Mouse (Mus musculus) neural tube, embryonic 10.5 days (tissue): ENCODE measurements around the gene Ccnl2.
A peak's percentile ranks its signal among the peaks of the same experiment; 100 is the strongest.

Source experiments
- DNase-seq: peaks from one replicate; pipeline ENCODE4 v3.0.0-alpha.2; 2017; ENCODE audit warnings: low spot score; ENCODE audit errors: extremely low spot score

The Ccnl2 gene

GRCm38 (mm10) chr4:155790021-155790489, 22.2 kb upstream of the Ccnl2 start, which contains the start of gene Ankrd65:
TSS of gene Ankrd65 (plus strand) at chr4:155790439.
- no peak for DNase-seq

- DNase-seq: no peak
Measured at GRCm38 (mm10) chr4:155790650-155791161, 21.6 kb upstream of the Ccnl2 start.

GRCm38 (mm10) chr4:155791240-155791933, 20.9 kb upstream of the Ccnl2 start:
- DNase-seq: no peak

GRCm38 (mm10) chr4:155793730-155794129, 18.6 kb upstream of the Ccnl2 start:
- no peak for DNase-seq

- DNase-seq: no peak
Measured at GRCm38 (mm10) chr4:155802075-155802474, 10.2 kb upstream of the Ccnl2 start.

- DNase-seq: no peak
Measured at GRCm38 (mm10) chr4:155802741-155803339, 9.4 kb upstream of the Ccnl2 start, which contains the start of gene Mrpl20. TSS of gene Mrpl20 (plus strand) at chr4:155802878.

- peak; percentile 97 for DNase-seq
Measured at GRCm38 (mm10) chr4:155803340-155804041, 8.8 kb upstream of the Ccnl2 start.

GRCm38 (mm10) chr4:155807841-155808240, 4.4 kb upstream of the Ccnl2 start:
- DNase-seq: no peak

GRCm38 (mm10) chr4:155812665-155813181, 434 bp downstream of the Ccnl2 start:
- DNase-seq: peak; percentile 57

GRCm38 (mm10) chr4:155817533-155817932, 5.2 kb downstream of the Ccnl2 start:
- no peak for DNase-seq

- DNase-seq: no peak
Measured at GRCm38 (mm10) chr4:155821025-155821424, 8.7 kb downstream of the Ccnl2 start.

- no peak for DNase-seq
Measured at GRCm38 (mm10) chr4:155823443-155823842, 11.2 kb downstream of the Ccnl2 start.

GRCm38 (mm10) chr4:155829866-155830265, 17.6 kb downstream of the Ccnl2 start:
- no peak for DNase-seq

GRCm38 (mm10) chr4:155830596-155830995, 18.3 kb downstream of the Ccnl2 start:
- no peak for DNase-seq

GRCm38 (mm10) chr4:155831205-155831766, 19.0 kb downstream of the Ccnl2 start, which contains the start of gene Aurkaip1:
TSS of gene Aurkaip1 (plus strand) at chr4:155831272.
- DNase-seq: peak; percentile 97

- DNase-seq: no peak
Measured at GRCm38 (mm10) chr4:155831831-155832230, 19.5 kb downstream of the Ccnl2 start.

GRCm38 (mm10) chr4:155832321-155832720, 20.0 kb downstream of the Ccnl2 start:
- no peak for DNase-seq

GRCm38 (mm10) chr4:155833234-155833633, 20.9 kb downstream of the Ccnl2 start:
- no peak for DNase-seq

GRCm38 (mm10) chr4:155833836-155834235, 21.5 kb downstream of the Ccnl2 start:
- peak; percentile 65 for DNase-seq

GRCm38 (mm10) chr4:155837404-155838010, 25.2 kb downstream of the Ccnl2 start:
- no peak for DNase-seq
